In genomic region chr5:22266489-22267301, GRCm38 (mm10) we compare ENCODE assay signal across 13 mouse cellular contexts.
DNase-seq lines count a peak whose midpoint lies in the region; ATAC-seq lines count a peak whose summit lies in the region.
"Had no signal": no experiment of that assay in that cellular context is flagged by ENCODE, and none has a peak within 500 bp of the region (broad histone marks: within the 10 kb centered on the region; RNA-seq: fewer than 3 reads in every experiment).

No protein-coding gene starts in this region.

- no peak overlapping the region for H3K4me2 ChIP-seq in hindbrain, embryonic 14.5 days (replicated peaks)
- H3K4me2 ChIP-seq in hindbrain, embryonic 12.5 days (replicated peaks): no peak overlapping the region
- no peak overlapping the region for H3K4me2 ChIP-seq in neural tube, embryonic 14.5 days (ENCODE audit: low read depth, low read length)
- H3K4me2 ChIP-seq: intestine, embryonic 15.5 days had no signal

- no peaks in the 10 kb centered on the region for H3K9me3 ChIP-seq in hindbrain, embryonic 14.5 days (ENCODE audit: control insufficient read depth, low read length)
- no peaks in the 10 kb centered on the region for H3K9me3 ChIP-seq in hindbrain, embryonic 12.5 days (replicated peaks)
- no peaks in the 10 kb centered on the region for H3K9me3 ChIP-seq in neural tube, embryonic 14.5 days (ENCODE audit: control insufficient read depth, low read length)
- H3K9me3 ChIP-seq: intestine, embryonic 15.5 days had no signal

- peak; percentile 33 for DNase-seq in hindbrain, embryonic 14.5 days (ENCODE audit: low spot score)
- no peak for DNase-seq in neural tube, embryonic 10.5 days (ENCODE audit: extremely low spot score, low spot score)
- peak; percentile 32 to 74 for DNase-seq in cerebellum, postnatal 14 days
- DNase-seq in adrenal gland, adult 2 months: no peak
- no peak for DNase-seq in embryo, embryonic 11 days
- DNase-seq: heart, adult 18-20 months; kidney, postnatal 36 days; lung, postnatal 4 days; thymus, adult 2 months had no signal

- WGBS in hindbrain, embryonic 14.5 days: 68% methylated on average over 6 of the region's 6 CpGs
- WGBS in hindbrain, embryonic 12.5 days: 79% methylated on average over 6 of the region's 6 CpGs
- 73% methylated on average over 6 of the region's 6 CpGs for WGBS in neural tube, embryonic 14.5 days

- H3K27ac ChIP-seq in hindbrain, embryonic 14.5 days: no peak overlapping the region
- H3K27ac ChIP-seq in hindbrain, embryonic 12.5 days: no peak overlapping the region
- no peak overlapping the region for H3K27ac ChIP-seq in neural tube, embryonic 14.5 days (ENCODE audit: low read depth, low read length)
- H3K27ac ChIP-seq: intestine, embryonic 15.5 days had no signal

- H3K36me3 ChIP-seq in hindbrain, embryonic 14.5 days (replicated peaks; ENCODE audit: control insufficient read depth, insufficient read depth): no peaks in the 10 kb centered on the region
- H3K36me3 ChIP-seq in hindbrain, embryonic 12.5 days: no peaks in the 10 kb centered on the region
- H3K36me3 ChIP-seq in neural tube, embryonic 14.5 days (ENCODE audit: control insufficient read depth, insufficient read depth, low read length): no peaks in the 10 kb centered on the region
- H3K36me3 ChIP-seq: intestine, embryonic 15.5 days had no signal

- no peak overlapping the region for H3K9ac ChIP-seq in hindbrain, embryonic 14.5 days
- H3K9ac ChIP-seq in hindbrain, embryonic 12.5 days: no peak overlapping the region
- H3K9ac ChIP-seq in neural tube, embryonic 14.5 days (replicated peaks; ENCODE audit: low read depth, low read length): no peak overlapping the region
- H3K9ac ChIP-seq: intestine, embryonic 15.5 days had no signal

- peak; percentile 64 for ATAC-seq in hindbrain, embryonic 14.5 days (ENCODE audit: low FRiP score)
- ATAC-seq in hindbrain, embryonic 12.5 days (ENCODE audit: low FRiP score): no peak
- peak; percentile 60; the same call in 1 of the 2 replicates for ATAC-seq in neural tube, embryonic 14.5 days (ENCODE audit: low read depth)
- no peak for ATAC-seq in granulocyte monocyte progenitor cell, adult 5-6 weeks (replicated peaks; ENCODE audit: poor library complexity, severe bottlenecking)
- ATAC-seq: intestine, embryonic 15.5 days had no signal

- H3K4me1 ChIP-seq in hindbrain, embryonic 14.5 days (replicated peaks; ENCODE audit: control insufficient read depth, insufficient read depth, low read length): no peaks in the 10 kb centered on the region
- H3K4me1 ChIP-seq in hindbrain, embryonic 12.5 days: no peaks in the 10 kb centered on the region
- no peaks in the 10 kb centered on the region for H3K4me1 ChIP-seq in neural tube, embryonic 14.5 days (ENCODE audit: control insufficient read depth, insufficient read depth, low read length)
- H3K4me1 ChIP-seq: intestine, embryonic 15.5 days had no signal

- H3K4me3 ChIP-seq in hindbrain, embryonic 14.5 days (replicated peaks; ENCODE audit: low read length): no peak overlapping the region
- H3K4me3 ChIP-seq in hindbrain, embryonic 12.5 days: no peak overlapping the region
- H3K4me3 ChIP-seq in neural tube, embryonic 14.5 days (ENCODE audit: low read depth, low read length): no peak overlapping the region
- H3K4me3 ChIP-seq: intestine, embryonic 15.5 days had no signal

- no peaks in the 10 kb centered on the region for H3K27me3 ChIP-seq in hindbrain, embryonic 14.5 days (ENCODE audit: control insufficient read depth, insufficient read depth, low read length)
- H3K27me3 ChIP-seq in hindbrain, embryonic 12.5 days: no peaks in the 10 kb centered on the region
- H3K27me3 ChIP-seq in neural tube, embryonic 14.5 days (ENCODE audit: control insufficient read depth, insufficient read depth, low read length): no peaks in the 10 kb centered on the region
- H3K27me3 ChIP-seq: intestine, embryonic 15.5 days had no signal

Comparison
In these comparisons a context has a peak if more than half of its experiments do, and no peak if none do; other contexts are left out.
1. ATAC-seq: peak in hindbrain, embryonic 14.5 days (single experiment) and neural tube, embryonic 14.5 days (single experiment); none in hindbrain, embryonic 12.5 days (single experiment) and granulocyte monocyte progenitor cell, adult 5-6 weeks (single experiment).
2. DNase-seq: peak in hindbrain, embryonic 14.5 days (single experiment) and cerebellum, postnatal 14 days (2 of 2); none in neural tube, embryonic 10.5 days (single experiment), adrenal gland, adult 2 months (single experiment) and embryo, embryonic 11 days (single experiment).